Mouse (Mus musculus): ENCODE results near the gene Vps45.

The Vps45 gene

DNA sequence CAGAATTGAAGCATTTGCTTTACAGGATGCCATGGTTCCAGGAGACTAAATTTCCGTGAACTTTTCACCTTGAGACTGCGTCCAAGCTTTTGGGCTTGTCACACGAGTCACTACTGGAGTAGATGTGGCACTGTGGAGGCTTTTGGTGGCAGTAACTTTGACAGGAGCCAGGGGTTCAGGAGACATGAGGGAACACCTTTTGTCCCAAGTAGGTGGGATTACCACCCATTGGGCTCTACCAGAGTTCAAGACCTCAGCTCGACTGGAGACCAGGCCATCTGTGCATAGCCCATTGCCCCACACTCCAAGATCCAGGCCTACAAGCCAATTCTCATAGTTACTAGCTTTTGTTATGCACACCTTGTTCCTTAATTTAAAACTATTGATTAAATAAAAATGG lies 12.0 kb upstream of the Vps45 start:
- H3K4me1 ChIP-seq (replicated peaks; ENCODE audit: low read depth, low read length): peaks cover 34% of the 10 kb centered on the region
- no peak for TF ChIP-seq CTCF (conservative IDR thresholded peaks at IDR 0.05; ENCODE audit: low read length)
- TF ChIP-seq POU5F1 (IDR thresholded peaks at IDR 0.05; ENCODE audit: borderline replicate concordance, low read length): no peak
- no peak for TF ChIP-seq NANOG (IDR thresholded peaks at IDR 0.05; ENCODE audit: borderline replicate concordance, low read length)
- no peak overlapping the region for H3K4me3 ChIP-seq (replicated peaks; ENCODE audit: low read length)
- no peaks in the 10 kb centered on the region for H3K36me3 ChIP-seq (ENCODE audit: insufficient read depth, low read length)
- H3K9me3 ChIP-seq (ENCODE audit: low read length): no peaks in the 10 kb centered on the region
- no peaks in the 10 kb centered on the region for H3K27me3 ChIP-seq (ENCODE audit: insufficient read depth, low read length)

DNA sequence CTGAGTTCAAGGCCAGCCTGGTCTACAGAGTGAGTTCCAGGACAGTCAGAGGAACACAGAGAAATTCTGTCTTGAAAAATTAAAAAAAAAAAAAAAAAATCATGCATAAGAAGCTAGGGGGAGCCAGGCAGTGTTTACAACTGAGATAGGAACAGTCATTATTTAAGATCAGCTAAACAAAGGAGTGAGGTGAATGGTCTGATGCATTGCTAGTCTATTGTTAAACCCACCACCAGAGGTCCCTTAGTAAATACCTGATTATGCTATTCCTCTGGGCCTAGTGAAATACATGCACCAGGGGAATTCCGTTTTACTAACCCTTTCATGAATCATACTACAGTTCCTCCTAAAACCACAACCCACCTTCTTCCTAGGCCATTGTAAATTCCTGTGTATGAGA lies 11.3 kb upstream of the Vps45 start:
- no peaks in the 10 kb centered on the region for H3K9me3 ChIP-seq (ENCODE audit: low read length)
- no peak overlapping the region for H3K4me3 ChIP-seq (replicated peaks; ENCODE audit: low read length)
- H3K4me1 ChIP-seq (replicated peaks; ENCODE audit: low read depth, low read length): peaks cover 38% of the 10 kb centered on the region
- no peaks in the 10 kb centered on the region for H3K27me3 ChIP-seq (ENCODE audit: insufficient read depth, low read length)
- no peak for TF ChIP-seq POU5F1 (IDR thresholded peaks at IDR 0.05; ENCODE audit: borderline replicate concordance, low read length)
- TF ChIP-seq NANOG (IDR thresholded peaks at IDR 0.05; ENCODE audit: borderline replicate concordance, low read length): no peak
- TF ChIP-seq CTCF (conservative IDR thresholded peaks at IDR 0.05; ENCODE audit: low read length): no peak
- no peaks in the 10 kb centered on the region for H3K36me3 ChIP-seq (ENCODE audit: insufficient read depth, low read length)

DNA sequence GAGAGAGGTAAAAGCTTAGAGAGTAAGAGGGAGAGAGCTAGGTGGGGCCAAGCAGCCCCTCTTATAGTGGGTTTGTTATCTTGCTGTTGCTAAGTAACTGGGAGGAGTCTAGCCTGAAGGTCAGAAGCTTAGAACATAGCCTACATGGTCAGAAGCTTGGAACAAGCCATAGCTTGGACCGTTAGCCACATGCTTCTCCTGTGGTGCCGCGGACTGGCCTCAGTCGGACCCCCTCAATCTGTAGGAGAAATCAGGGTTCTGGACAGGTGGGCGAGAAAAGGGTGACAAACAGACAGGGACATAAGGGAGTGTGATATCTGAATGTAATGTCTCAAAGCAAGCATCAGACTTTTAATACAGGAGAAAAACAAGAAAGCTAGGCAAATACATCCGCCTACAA lies 10.8 kb upstream of the Vps45 start:
- TF ChIP-seq NANOG (IDR thresholded peaks at IDR 0.05; ENCODE audit: borderline replicate concordance, low read length): no peak
- no peak for TF ChIP-seq POU5F1 (IDR thresholded peaks at IDR 0.05; ENCODE audit: borderline replicate concordance, low read length)
- no peak for TF ChIP-seq CTCF (conservative IDR thresholded peaks at IDR 0.05; ENCODE audit: low read length)
- Histone ChIP-seq H3K36me3 (ENCODE audit: insufficient read depth, low read length) (no peaks in the 10 kb centered on the region), H3K4me3 (replicated peaks; ENCODE audit: low read length) (no peak overlapping the region), H3K9me3 (ENCODE audit: low read length) (no peaks in the 10 kb centered on the region), H3K4me1 (replicated peaks; ENCODE audit: low read depth, low read length) (peaks cover 38% of the 10 kb centered on the region), H3K27me3 (ENCODE audit: insufficient read depth, low read length) (no peaks in the 10 kb centered on the region)

DNA sequence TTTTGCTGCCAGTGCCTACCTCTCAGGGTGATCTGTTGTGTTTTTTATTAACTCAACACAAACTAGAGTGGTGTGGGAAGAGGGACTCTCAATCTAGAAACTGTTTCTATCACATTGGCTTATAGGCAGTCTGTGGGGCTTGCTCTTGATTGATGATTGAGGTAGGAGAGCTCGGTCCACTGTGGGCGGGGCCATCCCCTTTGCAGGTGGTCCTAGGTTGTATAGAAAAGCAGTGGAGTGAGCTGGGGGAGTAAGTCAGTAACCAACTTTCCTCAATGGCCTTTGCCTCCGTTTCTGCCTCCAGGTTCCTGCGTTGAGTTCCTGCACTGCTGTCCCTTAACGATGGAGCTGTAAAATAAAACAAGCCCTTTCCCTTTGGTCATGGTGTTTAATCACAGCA lies 8.5 kb upstream of the Vps45 start:
- Histone ChIP-seq H3K27me3 (ENCODE audit: insufficient read depth, low read length) (no peaks in the 10 kb centered on the region), H3K36me3 (ENCODE audit: insufficient read depth, low read length) (no peaks in the 10 kb centered on the region), H3K9me3 (ENCODE audit: low read length) (no peaks in the 10 kb centered on the region), H3K4me3 (replicated peaks; ENCODE audit: low read length) (no peak overlapping the region), H3K4me1 (replicated peaks; ENCODE audit: low read depth, low read length) (peaks cover 34% of the 10 kb centered on the region)
- TF ChIP-seq NANOG (IDR thresholded peaks at IDR 0.05; ENCODE audit: borderline replicate concordance, low read length): no peak
- no peak for TF ChIP-seq CTCF (conservative IDR thresholded peaks at IDR 0.05; ENCODE audit: low read length)
- no peak for TF ChIP-seq POU5F1 (IDR thresholded peaks at IDR 0.05; ENCODE audit: borderline replicate concordance, low read length)

DNA sequence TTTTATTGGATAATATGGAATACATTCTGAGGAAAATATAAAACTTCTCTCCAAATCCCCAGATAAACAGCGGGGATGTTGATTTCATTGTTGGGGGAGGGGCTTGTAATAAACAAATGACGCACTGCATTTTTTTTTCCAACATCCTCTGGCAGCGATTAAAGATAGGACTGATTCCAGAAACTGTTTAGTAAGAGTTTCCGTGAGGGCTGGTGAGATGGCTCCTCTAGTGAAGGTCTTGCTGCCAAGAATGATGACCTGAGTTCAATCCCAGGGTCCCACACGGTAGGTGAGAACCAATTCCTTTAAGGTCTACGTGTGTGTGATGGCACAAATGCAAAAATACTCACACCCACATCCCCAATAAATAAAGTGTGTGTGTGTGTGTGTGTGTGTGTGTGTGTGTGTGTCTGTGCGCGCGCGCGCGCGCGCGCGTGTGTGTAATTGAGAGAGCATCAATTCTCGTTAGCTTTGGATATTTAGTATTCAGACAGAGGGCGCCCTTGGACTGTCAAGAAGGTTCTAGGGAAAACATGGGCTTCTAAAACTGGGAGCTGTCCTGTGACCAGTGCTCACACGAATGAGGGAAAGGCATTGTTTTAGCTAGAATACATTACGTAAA lies 7.6 kb upstream of the Vps45 start:
- no peaks in the 10 kb centered on the region for H3K9me3 ChIP-seq (ENCODE audit: low read length)
- no peak overlapping the region for H3K4me3 ChIP-seq (replicated peaks; ENCODE audit: low read length)
- no peaks in the 10 kb centered on the region for H3K36me3 ChIP-seq (ENCODE audit: insufficient read depth, low read length)
- no peak for TF ChIP-seq NANOG (IDR thresholded peaks at IDR 0.05; ENCODE audit: borderline replicate concordance, low read length)
- TF ChIP-seq CTCF (conservative IDR thresholded peaks at IDR 0.05; ENCODE audit: low read length): no peak
- no peak for TF ChIP-seq POU5F1 (IDR thresholded peaks at IDR 0.05; ENCODE audit: borderline replicate concordance, low read length)
- no peaks in the 10 kb centered on the region for H3K27me3 ChIP-seq (ENCODE audit: insufficient read depth, low read length)
- peaks cover 34% of the 10 kb centered on the region for H3K4me1 ChIP-seq (replicated peaks; ENCODE audit: low read depth, low read length)

DNA sequence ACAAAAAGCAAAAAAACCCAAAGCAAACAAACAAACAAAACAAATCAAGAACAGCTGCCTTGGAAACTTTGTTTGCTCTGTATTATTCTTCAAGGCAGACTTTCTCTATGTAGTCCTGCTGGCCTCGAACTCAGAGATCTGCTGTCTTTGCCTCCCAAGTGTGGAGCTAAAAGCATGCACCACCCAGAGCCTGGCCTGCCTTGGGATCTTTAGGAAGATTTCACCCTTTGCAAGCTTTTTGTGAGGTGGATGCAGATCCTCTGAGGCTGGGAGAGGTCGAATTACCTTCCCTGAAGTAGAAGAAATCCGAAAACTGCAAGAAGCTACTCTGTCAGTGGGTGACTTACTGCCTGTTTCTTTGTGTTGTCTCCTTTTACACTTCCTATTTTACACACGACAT lies 6.9 kb upstream of the Vps45 start:
- Histone ChIP-seq H3K9me3 (ENCODE audit: low read length) (no peaks in the 10 kb centered on the region), H3K4me1 (replicated peaks; ENCODE audit: low read depth, low read length) (peaks cover 29% of the 10 kb centered on the region), H3K27me3 (ENCODE audit: insufficient read depth, low read length) (peaks cover 3% of the 10 kb centered on the region; the same call in 1 of the 2 replicates), H3K36me3 (ENCODE audit: insufficient read depth, low read length) (no peaks in the 10 kb centered on the region), H3K4me3 (replicated peaks; ENCODE audit: low read length) (no peak overlapping the region)
- TF ChIP-seq POU5F1 (IDR thresholded peaks at IDR 0.05; ENCODE audit: borderline replicate concordance, low read length) (no peak), NANOG (IDR thresholded peaks at IDR 0.05; ENCODE audit: borderline replicate concordance, low read length) (no peak), CTCF (conservative IDR thresholded peaks at IDR 0.05; ENCODE audit: low read length) (no peak)

DNA sequence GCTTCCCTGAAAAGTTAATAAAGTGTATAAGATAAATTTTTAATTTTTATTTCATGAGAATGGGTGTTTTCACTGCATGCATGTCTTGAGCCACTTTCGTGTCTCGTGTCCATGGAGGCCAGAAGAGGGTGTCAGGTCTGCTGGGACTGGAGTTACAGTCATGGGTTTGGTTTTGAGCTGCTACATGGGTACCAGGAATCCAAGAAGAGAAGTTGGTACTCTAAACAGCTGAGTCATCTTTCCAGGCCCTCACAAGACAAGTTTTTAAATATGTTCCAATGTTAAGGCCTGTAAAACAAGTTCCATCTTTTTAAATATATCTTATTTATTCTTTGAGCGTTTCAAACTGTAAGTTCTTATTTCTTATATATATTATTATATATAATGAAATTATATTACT lies 6.0 kb upstream of the Vps45 start:
- Histone ChIP-seq H3K4me1 (replicated peaks; ENCODE audit: low read depth, low read length) (peaks cover 20% of the 10 kb centered on the region), H3K27me3 (ENCODE audit: insufficient read depth, low read length) (peaks cover 3% of the 10 kb centered on the region; the same call in 1 of the 2 replicates), H3K36me3 (ENCODE audit: insufficient read depth, low read length) (no peaks in the 10 kb centered on the region), H3K9me3 (ENCODE audit: low read length) (no peaks in the 10 kb centered on the region), H3K4me3 (replicated peaks; ENCODE audit: low read length) (no peak overlapping the region)
- TF ChIP-seq CTCF (conservative IDR thresholded peaks at IDR 0.05; ENCODE audit: low read length) (no peak), POU5F1 (IDR thresholded peaks at IDR 0.05; ENCODE audit: borderline replicate concordance, low read length) (no peak)

DNA sequence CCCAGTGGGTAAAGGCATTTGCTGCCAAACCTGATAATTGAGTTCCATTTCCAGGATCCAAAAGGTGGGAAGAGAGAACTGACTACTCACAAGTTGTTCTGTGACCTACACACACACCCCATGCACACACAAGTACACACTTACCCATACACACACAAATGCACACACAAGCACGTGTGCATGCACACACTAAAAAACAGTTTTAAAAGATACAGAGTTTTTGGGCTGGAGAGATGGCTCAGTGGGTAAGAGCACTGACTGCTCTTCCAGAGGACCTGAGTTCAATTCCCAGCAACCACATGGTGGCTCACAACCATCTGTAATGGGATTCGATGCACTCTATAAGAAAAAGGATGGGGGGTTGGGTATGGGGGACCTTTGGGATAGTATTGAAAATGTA lies 5.0 kb upstream of the Vps45 start:
- TF ChIP-seq CTCF (conservative IDR thresholded peaks at IDR 0.05; ENCODE audit: low read length) (no peak), NANOG (IDR thresholded peaks at IDR 0.05; ENCODE audit: borderline replicate concordance, low read length) (no peak), POU5F1 (IDR thresholded peaks at IDR 0.05; ENCODE audit: borderline replicate concordance, low read length) (no peak)
- H3K4me1 ChIP-seq (replicated peaks; ENCODE audit: low read depth, low read length): peaks cover 19% of the 10 kb centered on the region
- no peaks in the 10 kb centered on the region for H3K9me3 ChIP-seq (ENCODE audit: low read length)
- no peak overlapping the region for H3K4me3 ChIP-seq (replicated peaks; ENCODE audit: low read length)
- peaks cover 3% of the 10 kb centered on the region; the same call in 1 of the 2 replicates for H3K27me3 ChIP-seq (ENCODE audit: insufficient read depth, low read length)
- no peaks in the 10 kb centered on the region for H3K36me3 ChIP-seq (ENCODE audit: insufficient read depth, low read length)

DNA sequence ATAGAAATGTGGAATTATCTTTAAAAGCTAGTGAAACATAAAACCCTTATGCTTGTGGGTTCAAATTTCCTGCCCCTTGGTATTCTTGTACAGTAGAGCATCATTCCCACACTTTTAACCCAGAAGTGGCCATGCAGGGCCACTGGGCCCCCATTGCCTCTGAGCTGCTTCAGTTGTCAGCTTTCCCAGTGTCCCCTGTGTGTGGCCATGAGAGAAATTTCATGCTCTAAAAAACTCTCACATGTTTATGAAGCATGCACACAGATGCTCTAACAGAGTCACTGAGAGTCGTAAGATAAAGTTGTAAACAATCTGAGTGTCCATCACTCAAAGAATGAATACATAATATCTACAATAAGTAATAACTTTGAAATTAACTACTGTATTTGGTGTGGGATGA lies 1.9 kb upstream of the Vps45 start:
- TF ChIP-seq CTCF (conservative IDR thresholded peaks at IDR 0.05; ENCODE audit: low read length) (no peak), NANOG (IDR thresholded peaks at IDR 0.05; ENCODE audit: borderline replicate concordance, low read length) (no peak), POU5F1 (IDR thresholded peaks at IDR 0.05; ENCODE audit: borderline replicate concordance, low read length) (no peak)
- Histone ChIP-seq H3K9me3 (ENCODE audit: low read length) (no peaks in the 10 kb centered on the region), H3K4me3 (replicated peaks; ENCODE audit: low read length) (no peak overlapping the region), H3K36me3 (ENCODE audit: insufficient read depth, low read length) (peaks cover 7% of the 10 kb centered on the region; the same call in 1 of the 2 replicates), H3K27me3 (ENCODE audit: insufficient read depth, low read length) (peaks cover 3% of the 10 kb centered on the region; the same call in 1 of the 2 replicates), H3K4me1 (replicated peaks; ENCODE audit: low read depth, low read length) (peaks cover 27% of the 10 kb centered on the region)

Data from E14TG2a.4 (cell line).